8 mouse cellular contexts compared by ENCODE assay signal in the genomic region with DNA sequence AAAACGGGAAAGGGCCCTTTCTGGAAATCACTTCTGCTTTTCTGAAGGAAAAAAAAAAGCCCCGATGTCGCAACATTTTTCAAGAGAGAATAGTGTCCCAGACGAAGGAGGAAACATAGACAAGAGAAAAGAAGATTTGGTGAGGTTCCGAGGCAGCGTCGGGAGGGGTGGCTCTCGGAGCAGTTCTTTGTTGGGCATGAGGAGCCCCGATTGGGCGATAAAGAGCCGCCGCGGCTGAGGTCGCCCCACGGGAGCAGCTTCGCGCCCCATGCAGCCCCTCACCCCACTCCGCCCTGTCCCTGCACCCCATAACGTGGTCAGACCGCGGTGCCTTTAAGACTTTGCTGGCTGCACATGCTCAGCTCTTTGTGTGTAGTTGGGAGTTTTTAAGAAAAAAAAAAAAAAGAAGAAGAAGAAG. TPM values are rescaled to one million over a fixed set of nuclear protein-coding genes. Genes with fewer than 3 reads are reported as not detected.
DNase-seq lines count a peak whose midpoint lies in the region; ATAC-seq lines count a peak whose summit lies in the region.

No protein-coding gene starts in this region.

- H3K9me3 ChIP-seq in kidney, embryonic 14.5 days (ENCODE audit: control insufficient read depth, low read length), result no peaks in the 10 kb centered on the region
- no peaks in the 10 kb centered on the region; the same call in 1 of the 2 replicates for H3K9me3 ChIP-seq in limb, embryonic 11.5 days (ENCODE audit: control insufficient read depth, low read length)
- H3K9me3 ChIP-seq in midbrain, embryonic 15.5 days, result no peaks in the 10 kb centered on the region

- ATAC-seq in kidney, embryonic 14.5 days (ENCODE audit: low FRiP score, low TSS enrichment), result no peak
- 0 out of 2 replicates have a peak, but pooled peaks have one; percentile 39 for ATAC-seq in erythroid progenitor cell, adult 5-6 weeks (replicated peaks; ENCODE audit: low FRiP score, poor library complexity, severe bottlenecking)
- ATAC-seq in limb, embryonic 11.5 days (ENCODE audit: insufficient number of reproducible peaks, low FRiP score, low TSS enrichment, low read depth), result 0 out of 2 replicates have a peak, but pooled peaks have one; percentile 5
- peak; percentile 68 for ATAC-seq in midbrain, embryonic 15.5 days (replicated peaks)

- peak overlapping the region; percentile 96 for H3K27ac ChIP-seq in kidney, embryonic 14.5 days (ENCODE audit: low read depth, low read length)
- peak overlapping the region; percentile 96 for H3K27ac ChIP-seq in limb, embryonic 11.5 days (replicated peaks; ENCODE audit: low read depth, low read length)
- H3K27ac ChIP-seq in midbrain, embryonic 15.5 days, result peak overlapping the region; percentile 96

- DNase-seq in kidney, postnatal 25 days, result no peak
- DNase-seq in MN1 (ENCODE audit: low spot score), result peak; percentile 49
- DNase-seq in limb, embryonic 11.5 days (ENCODE audit: low spot score), result peak; percentile 77
- no peak for DNase-seq in cerebellum, adult 11 months
- no peak for DNase-seq in urinary bladder, postnatal 10 days (ENCODE audit: low spot score)

- peak overlapping the region; percentile 91 for H3K4me3 ChIP-seq in kidney, embryonic 14.5 days (ENCODE audit: low read length)
- peak overlapping the region; percentile 92 for H3K4me3 ChIP-seq in limb, embryonic 11.5 days (ENCODE audit: low read depth, low read length)
- H3K4me3 ChIP-seq in midbrain, embryonic 15.5 days, result peak overlapping the region; percentile 71

- WGBS in kidney, embryonic 14.5 days, result 0% methylated on average over 21 of the region's 21 CpGs
- 0% methylated on average over 21 of the region's 21 CpGs for WGBS in limb, embryonic 11.5 days
- under 1% methylated on average over 21 of the region's 21 CpGs for WGBS in midbrain, embryonic 15.5 days

- no peaks in the 10 kb centered on the region for H3K27me3 ChIP-seq in kidney, embryonic 14.5 days (ENCODE audit: control insufficient read depth, insufficient read depth, low read length)
- H3K27me3 ChIP-seq in limb, embryonic 11.5 days (ENCODE audit: control insufficient read depth, insufficient read depth, low read length), result no peaks in the 10 kb centered on the region
- H3K27me3 ChIP-seq in midbrain, embryonic 15.5 days (replicated peaks), result no peaks in the 10 kb centered on the region

- no peaks in the 10 kb centered on the region for H3K4me1 ChIP-seq in kidney, embryonic 14.5 days (ENCODE audit: control insufficient read depth, insufficient read depth, low read length)
- H3K4me1 ChIP-seq in limb, embryonic 11.5 days (ENCODE audit: control insufficient read depth, insufficient read depth, low read length), result peaks cover 7% of the 10 kb centered on the region; the same call in 1 of the 2 replicates
- H3K4me1 ChIP-seq in midbrain, embryonic 15.5 days, result peaks cover 33% of the 10 kb centered on the region

- H3K36me3 ChIP-seq in kidney, embryonic 14.5 days (ENCODE audit: control insufficient read depth, insufficient read depth, low read length), result no peaks in the 10 kb centered on the region
- H3K36me3 ChIP-seq in limb, embryonic 11.5 days (ENCODE audit: control insufficient read depth, insufficient read depth, low read length), result no peaks in the 10 kb centered on the region
- H3K36me3 ChIP-seq in midbrain, embryonic 15.5 days (replicated peaks), result no peaks in the 10 kb centered on the region

- peak overlapping the region; percentile 95 for H3K9ac ChIP-seq in kidney, embryonic 14.5 days (ENCODE audit: low read depth, low read length)
- H3K9ac ChIP-seq in limb, embryonic 11.5 days (ENCODE audit: low read length), result peak overlapping the region; percentile 97
- peak overlapping the region; percentile 78 for H3K9ac ChIP-seq in midbrain, embryonic 15.5 days

- H3K4me2 ChIP-seq in kidney, embryonic 14.5 days (replicated peaks; ENCODE audit: low read depth, low read length), result peak overlapping the region; percentile 98
- peak overlapping the region; percentile 98 for H3K4me2 ChIP-seq in limb, embryonic 11.5 days (ENCODE audit: low read depth, severe bottlenecking)
- H3K4me2 ChIP-seq in midbrain, embryonic 15.5 days, result peak overlapping the region; percentile 89

RNA-seq across cellular contexts. Expression of a gene that starts 0.8 kb away (rescaled TPM):
- polyA plus RNA-seq in kidney, embryonic 14.5 days (2014; fragmentation: Nextera tagmentation; extraction: Ambion mirVana), result 8.0 and 10.5 TPM in 2 replicates
- 3.4 and 4.7 TPM in 2 replicates for total RNA-seq in erythroid progenitor cell, adult 5-6 weeks (2015; ENCODE audit: low replicate concordance)
- total RNA-seq in erythroid progenitor cell, adult 5-6 weeks (2017; ENCODE audit: low replicate concordance), result 2.6 and 5.5 TPM in 2 replicates
- 5.2 and 6.0 TPM in 2 replicates for polyA plus RNA-seq in limb, embryonic 11.5 days (2014; fragmentation: Nextera tagmentation; extraction: Ambion mirVana)
- polyA plus RNA-seq in midbrain, embryonic 15.5 days (2015; fragmentation: Nextera tagmentation; extraction: Ambion mirVana), result 9.4 and 9.8 TPM in 2 replicates

Comparison
In these comparisons a context has a peak if more than half of its experiments do, and no peak if none do; other contexts are left out.
1. DNase-seq: peak in MN1 (single experiment) and limb, embryonic 11.5 days (single experiment); none in kidney, postnatal 25 days (0 of 2), cerebellum, adult 11 months (single experiment) and urinary bladder, postnatal 10 days (single experiment).
2. Peak in every context shown above with its lines, with median percentiles within 50 percentile points of each other: H3K27ac ChIP-seq, H3K4me2 ChIP-seq, H3K4me3 ChIP-seq and H3K9ac ChIP-seq.